Mouse (Mus musculus): ENCODE measurements around the gene Gstt3.

- TF ChIP-seq POLR2A (IDR thresholded peaks at IDR 0.05; ENCODE audit: low read depth, low read length): no peak
- TF ChIP-seq CTCF (conservative IDR thresholded peaks at IDR 0.05; ENCODE audit: insufficient read depth, insufficient read length, low read depth, low read length): no peak
Observed at GRCm38 (mm10) chr10:75725449-75725848, 55.8 kb downstream of the Gstt3 start.
